Mouse (Mus musculus) heart, adult 11 months (tissue): ENCODE results near the gene Ntrk3.

Source experiments
- DNase-seq: peaks from one replicate; pipeline ENCODE4 v3.0.0; 2022

Ntrk3 gene

DNA sequence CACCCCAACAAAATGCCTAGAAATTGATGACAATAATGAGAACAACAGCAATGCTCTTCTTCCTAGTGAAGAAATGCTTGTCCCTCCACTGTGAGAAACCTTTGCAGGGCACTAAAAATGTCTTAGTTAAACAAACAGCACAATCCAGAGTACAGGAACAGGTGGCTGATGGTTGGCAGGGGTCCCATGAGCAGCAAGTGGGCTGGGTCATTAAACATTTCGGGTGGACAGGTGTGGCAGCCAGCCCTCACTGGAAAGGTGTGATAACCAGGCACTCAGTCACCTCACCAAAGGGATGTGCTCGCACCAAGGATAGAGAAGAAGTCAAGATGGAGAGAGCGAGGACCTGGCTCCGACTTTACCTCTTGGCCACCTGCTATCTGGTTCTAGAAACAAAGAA lies 306.2 kb downstream of the Ntrk3 start:
- DNase-seq, result no peak

DNA sequence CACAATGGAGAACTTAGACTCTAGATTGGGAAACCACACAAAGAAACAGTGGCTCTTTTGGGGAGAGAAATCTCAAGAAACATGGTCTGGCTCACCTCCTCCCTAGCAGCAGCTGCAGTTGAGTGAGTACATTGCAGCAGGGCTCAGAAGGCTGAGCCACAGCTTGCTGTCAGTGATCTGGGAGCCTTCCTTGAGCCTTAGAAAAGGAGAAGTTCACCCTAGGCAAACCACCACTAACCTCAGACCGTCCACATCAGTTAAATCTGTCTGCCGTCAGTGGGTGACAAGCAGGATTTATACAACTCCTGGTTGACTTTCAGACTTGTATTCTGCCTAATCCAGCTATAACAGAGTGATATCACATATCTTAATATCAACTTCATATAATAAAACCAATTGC lies 325.6 kb downstream of the Ntrk3 start:
- DNase-seq, result no peak

DNA sequence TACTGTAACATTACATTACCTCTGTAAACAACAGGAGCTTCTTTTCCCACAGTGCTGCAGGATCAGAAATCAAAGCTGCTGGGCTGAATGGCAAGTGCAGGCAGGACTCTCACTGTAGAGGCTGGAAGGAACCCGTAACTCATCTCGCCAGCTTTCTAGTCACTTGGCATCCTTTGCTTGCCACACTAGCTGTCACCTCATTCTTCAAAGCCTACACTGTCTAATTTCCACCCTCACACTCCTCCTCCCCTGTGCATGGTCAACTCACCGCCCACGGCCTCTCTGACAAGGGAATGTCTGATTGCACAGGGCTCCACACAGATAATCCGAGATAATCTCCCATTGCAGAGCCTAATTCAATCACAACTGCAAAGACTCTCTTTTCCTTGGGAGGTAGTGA lies 327.8 kb downstream of the Ntrk3 start:
- no peak for DNase-seq

DNA sequence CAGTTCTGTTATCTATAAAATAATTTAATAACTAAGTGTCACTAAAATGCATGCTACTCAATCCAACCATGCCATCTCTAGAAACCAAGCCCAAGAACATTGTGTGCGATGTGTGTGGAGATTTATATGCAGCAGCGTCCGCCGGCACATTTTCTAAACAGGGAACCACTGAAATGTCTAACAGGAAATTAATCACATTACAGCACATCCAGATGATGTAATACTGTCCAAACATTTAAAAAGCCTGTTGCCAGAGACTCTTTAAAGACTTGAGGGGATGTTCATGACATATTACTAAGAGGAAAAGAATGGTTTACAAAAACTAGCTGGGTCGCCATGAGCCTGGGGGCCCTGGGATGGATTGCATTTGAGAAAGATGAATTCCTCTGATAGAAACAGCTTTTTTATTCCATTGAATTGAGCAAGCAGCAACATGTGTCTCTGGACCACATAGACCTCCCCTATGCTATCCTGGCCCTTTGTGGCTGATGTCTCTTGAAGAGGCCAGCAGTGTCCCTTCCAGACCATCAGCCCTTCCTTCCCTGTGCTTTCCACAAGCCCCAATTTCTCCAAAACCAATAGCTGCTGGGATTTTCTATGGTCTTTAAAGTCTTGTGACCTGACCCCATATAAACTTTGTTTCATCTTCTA lies 331.0 kb downstream of the Ntrk3 start:
- no peak for DNase-seq

DNA sequence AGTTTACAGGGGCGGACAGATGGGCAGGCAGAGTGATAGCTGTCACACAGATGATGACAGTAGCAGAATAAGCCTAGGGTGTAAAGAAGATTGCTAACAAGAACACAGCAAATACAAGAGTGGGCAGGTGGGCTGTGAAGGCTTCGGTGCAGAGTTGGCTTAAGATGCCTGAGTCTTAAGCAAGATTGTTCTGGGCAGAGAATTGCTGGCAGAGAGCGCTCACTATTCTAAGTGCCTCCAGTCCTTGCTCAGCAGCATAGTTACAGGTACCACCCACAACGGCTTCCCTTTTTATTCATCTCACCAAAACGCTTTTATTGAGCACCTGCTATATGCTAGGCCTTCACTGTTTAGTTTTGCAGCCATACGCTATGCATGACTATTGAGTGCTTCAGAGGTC lies 333.3 kb downstream of the Ntrk3 start:
- DNase-seq, result no peak

DNA sequence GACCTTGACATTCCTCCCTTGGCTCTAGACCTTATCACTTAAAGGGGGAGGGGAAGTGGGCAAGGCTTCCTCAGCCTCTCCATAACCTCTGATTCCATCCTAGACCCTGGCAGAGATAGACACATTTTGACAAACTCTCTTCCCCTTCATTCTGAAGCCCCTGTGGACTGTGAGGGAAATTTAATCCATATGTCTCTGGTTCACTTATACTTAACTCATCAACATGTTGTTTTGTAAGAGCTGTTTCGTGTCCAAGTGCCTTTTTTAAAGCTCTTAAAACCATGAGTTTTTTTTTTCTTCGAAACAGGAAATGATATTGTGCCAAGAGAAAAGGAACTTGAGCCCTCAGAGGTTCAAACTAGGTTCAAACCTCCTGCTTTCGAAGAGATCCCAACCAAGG lies 335.3 kb downstream of the Ntrk3 start:
- no peak for DNase-seq

DNA sequence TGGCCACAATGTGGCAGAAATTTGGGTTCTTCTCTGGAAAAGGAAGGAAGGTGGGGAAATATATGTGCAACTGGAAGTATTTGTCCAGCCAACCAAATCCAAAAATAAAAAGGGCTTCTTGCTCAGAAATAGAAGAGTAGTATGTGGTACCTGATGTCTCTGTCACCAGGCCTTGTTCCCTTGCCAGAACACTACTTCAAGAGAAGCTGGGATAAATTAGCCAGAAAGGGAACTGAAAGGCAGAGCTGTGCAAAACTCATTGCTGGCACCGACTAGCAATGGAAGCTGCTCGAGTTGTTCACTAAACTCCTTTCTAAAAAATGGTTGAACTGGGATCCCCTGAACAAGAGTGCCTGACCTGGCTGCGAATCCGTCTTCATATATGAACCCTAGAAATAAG lies 337.6 kb downstream of the Ntrk3 start:
- DNase-seq, result no peak

DNA sequence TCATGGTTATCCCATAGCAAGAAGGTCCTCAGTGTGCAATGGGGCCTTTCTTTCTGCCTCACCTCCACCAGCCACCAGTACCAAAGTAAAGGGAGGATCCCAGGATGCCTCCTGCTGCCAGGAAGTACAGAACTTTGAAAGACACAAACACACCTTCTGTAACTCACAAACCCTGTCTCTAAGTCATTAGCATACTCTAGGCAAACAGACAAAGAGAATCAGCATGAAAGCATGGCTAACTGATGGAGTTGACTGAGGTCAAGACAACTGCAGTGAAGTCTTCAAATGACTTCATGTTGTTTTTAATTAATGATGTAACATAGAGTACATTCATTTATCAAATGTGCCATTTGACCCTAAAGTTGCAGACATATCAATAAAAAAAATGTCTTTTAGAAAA lies 339.4 kb downstream of the Ntrk3 start:
- DNase-seq, result no peak

DNA sequence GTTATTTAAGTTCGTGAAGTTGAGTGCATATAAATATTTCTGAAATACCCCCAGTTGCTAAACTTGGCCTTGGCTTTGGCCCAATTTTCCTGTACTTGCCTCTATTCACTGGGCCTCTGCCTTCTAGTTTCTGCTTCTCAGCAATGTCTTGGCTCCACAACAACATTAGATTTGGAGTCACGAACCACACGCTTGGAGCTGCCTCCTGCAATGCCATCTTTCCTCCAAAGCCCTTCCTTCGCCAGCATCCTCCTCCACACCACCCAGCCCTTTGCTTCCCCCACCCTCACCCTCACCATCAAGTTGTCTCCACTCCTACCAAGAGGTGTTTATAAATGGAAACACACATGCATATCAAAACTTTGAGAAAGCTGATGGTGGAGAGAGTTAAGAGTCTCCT lies 340.6 kb downstream of the Ntrk3 start:
- DNase-seq, result no peak

DNA sequence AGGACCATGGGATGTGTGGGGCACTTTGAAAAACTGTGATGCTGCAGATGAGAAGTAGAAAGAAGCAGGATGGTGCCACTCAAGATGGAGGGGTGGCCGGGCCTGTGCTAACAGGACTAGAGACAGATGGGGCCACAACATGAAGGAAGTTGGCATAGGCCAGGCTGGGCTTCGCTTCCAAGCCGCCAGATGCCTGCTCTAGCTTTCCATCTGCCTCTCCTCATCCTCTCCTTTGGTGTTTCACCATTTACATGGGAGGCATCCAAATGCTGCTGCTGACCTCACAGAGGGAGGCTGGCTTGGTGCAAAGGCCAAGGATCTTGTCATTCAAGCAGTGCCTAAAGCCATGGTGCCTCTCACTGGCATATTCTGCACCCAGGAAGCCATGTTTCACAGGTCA lies 347.8 kb downstream of the Ntrk3 start:
- peak; percentile 76 for DNase-seq

DNA sequence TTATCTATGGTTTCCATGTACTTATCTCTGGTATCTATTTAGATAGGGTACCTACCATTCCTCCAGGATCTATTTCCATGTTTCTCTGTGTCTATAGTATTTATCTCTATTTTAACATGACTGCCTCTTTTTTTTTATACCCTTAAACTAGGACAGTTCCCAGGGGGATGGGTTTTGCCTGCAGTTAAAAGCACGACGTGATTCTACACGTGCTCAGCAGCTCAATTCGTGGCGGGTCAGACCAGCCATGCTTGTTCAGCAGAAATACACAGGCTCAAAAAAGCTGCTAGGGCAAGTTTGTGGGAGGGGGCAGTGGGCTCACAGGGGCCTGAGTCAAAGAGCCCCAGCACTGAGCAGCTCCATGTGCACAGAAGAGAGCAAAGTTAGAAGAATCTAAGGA lies 349.7 kb downstream of the Ntrk3 start:
- peak; percentile 87 for DNase-seq

DNA sequence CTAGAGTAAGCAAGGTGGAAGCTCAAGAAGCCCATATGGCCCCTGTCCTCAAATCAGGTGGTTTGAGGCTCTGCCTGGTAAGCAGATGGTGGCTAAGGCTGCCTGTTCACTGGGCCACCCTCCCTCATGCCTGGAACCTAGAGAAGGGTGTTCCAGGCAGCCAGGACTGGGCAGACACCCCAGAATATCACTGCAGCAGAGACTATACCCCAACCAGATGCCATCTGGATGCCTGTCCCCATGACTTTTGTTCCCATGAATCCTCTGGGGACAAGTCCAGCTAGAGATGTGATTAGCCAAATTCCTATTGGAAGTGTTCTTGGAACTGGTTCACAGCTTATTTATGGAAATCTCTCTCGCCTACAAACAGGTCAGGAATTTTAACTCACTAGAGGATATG lies 351.8 kb downstream of the Ntrk3 start:
- peak; percentile 96 for DNase-seq

DNA sequence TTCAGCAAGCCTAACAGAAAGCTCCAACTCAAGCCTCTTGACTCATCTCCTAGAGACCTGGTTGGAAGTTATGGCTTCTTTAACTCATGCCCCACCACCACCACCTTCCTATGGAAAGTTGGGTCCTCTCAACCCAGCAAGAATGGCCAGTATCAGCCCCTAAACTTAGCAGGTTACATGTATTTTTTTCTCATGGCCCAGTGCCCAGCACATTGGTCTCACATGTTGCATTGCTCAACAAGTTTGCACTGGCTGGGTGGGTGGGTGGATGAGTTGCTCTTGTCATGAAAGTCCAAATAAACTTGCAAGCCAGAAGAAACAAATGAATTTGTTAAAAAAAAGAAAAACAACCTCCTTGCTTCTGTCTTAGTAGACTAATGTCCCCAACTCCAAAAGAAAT lies 353.7 kb downstream of the Ntrk3 start:
- DNase-seq, result peak; percentile 94

DNA sequence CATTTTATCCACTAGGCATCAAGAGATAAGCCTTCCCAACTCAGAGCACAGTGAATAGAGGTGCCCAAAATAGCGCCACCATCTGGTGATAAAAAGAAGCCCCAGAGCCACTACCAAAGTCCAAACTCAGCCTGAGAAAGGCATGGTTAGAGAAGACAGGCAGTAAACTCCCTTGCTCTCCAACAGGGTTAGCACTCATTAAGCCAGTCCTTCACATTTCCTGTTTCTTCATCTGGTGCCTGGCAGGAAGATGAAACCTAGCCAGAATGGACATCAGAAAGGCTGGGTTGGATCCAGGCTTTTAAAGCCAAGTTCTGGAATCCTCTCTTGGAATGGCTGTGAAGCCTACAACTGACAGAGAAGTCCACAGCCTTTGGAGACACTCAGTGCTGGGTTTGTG lies 355.7 kb downstream of the Ntrk3 start:
- peak; percentile 88 for DNase-seq

DNA sequence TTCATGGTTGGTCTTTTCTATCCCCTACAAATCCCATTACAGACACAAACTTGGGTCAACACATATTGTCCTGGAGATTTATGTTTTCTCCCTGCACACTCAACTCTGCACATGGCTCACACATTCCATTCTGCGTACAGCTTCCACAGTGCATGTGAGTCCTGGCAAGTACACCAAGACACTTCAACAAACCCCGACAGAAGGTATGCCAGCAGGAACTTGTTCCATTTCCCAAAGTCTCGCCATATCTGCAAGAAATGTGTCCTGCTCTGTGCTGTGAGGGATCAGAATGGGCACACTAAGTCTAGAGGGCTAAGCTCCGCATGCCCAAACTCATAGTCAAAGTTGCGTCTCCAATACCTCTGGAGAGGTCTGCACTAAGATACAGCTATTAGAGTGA lies 358.0 kb downstream of the Ntrk3 start:
- peak; percentile 56 for DNase-seq

DNA sequence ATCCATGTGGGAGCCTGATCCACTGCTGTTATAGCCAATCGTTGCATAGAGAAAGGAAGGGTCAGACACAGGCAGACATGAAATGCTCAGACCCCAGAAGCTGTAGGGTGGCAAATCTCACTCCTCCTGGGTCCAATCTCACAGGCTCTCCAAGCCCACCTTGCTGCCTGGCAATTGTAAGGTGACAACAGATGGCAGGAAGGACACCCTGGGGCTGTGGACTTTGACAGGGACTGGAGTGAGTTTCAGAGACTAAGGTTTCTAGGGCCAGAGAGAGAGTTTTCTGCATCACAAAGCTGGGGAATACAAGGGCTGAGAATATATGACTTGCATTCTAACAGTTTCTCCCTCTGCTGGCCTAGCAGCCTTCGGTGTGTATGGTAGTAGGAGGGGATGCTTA lies 359.5 kb downstream of the Ntrk3 start:
- DNase-seq, result peak; percentile 46

DNA sequence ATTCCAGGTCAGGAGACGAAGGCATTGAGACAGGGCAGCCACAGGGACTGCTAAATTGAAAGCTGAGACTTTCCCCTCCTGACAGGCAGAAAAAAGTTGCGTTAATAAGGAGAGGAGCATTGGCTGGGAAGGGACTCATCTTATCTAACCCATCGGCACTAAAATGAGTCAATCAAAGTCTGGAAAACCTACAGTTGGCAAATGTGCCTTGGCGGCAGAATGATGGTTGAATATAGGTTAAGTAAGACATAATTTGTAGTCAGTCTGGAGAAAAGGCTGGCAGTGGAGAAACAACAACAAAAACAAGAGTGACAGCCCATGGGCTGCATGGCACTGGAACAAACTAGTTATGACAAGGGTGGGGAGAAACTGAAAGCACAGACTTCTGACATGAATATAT lies 360.9 kb downstream of the Ntrk3 start:
- DNase-seq, result no peak

DNA sequence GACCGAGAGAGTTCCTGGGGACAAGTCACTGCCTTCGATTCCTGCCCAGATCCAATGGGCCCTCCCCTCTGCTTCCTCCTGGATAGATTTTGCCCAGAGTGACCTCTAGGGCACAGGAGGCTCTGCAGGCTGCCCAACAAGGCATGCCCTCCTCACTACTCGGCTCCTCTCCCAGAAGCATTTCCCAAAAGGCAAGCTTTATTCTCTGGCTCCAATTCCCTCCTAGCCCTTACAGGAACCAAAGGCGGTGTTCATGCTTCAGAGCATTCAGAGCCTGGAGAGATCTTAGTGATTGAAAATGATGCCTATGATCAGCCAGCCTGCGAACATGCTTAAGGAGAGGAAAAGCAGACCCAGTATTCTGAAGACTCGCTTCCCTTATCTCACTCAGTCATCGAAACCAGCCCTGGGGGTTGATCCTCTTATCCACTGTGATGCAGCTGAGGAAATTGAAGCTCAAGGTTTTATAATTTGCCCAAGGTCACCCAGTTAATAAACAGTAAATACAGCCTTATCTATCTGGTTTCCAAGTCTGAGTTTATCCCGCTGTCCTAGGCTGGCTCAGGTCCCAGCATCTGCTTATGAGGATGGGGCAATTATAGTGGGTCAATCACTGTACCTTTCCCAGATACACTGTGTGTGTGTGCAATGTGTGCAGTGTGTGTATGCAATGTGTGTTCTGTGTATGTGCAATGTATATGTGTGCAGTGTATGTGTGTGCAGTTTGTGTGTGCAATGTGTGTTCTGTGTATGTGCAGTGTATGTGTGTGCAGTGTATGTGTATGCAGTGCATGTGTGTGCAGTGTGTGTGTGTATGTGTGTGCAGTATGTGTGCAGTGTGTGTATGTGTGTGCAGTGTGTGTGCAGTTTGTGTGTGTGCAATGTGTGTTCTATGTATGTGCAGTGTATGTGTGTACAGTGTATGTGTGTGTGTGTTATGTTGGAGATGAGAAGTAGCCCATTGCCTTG lies 376.2 kb downstream of the Ntrk3 start:
- DNase-seq, result peak; percentile 58

DNA sequence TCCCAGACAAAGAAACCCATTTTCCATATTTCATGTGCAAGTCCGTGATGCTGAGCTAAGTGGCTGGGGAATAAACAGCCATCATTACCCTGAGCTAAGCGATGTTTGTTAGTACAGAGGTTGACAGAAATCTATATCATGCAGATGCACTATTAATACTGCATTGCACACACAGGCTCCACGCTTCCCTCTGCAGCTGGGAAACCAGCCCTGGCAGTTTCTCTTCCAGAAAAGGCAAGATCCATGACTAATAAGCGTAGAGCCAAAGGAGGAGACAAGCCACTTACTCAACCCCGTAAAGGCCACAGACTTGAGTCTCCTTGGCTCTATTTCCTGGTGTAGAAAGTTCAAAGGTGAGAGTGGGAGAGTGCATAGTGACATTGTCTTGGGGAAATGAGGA lies 390.3 kb downstream of the Ntrk3 start:
- peak; percentile 65 for DNase-seq

DNA sequence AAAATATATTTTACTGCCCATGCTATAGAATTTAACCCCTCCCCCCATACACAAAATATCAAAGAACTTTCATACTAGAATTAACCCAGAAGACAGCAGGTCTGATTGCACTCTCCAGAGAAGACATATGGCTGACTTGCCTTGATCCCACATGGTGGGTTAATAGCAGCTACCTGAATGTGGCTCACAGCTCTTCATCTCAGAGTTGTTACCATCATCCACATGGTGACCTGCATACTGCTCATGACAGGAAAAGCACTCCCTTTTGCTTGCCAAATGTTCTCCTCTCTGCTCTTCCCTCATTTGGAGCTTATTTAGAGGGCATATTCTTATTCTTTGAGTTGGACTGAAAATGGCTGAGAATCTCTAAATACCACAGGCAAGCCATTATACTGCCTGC lies 404.4 kb downstream of the Ntrk3 start:
- no peak for DNase-seq

DNA sequence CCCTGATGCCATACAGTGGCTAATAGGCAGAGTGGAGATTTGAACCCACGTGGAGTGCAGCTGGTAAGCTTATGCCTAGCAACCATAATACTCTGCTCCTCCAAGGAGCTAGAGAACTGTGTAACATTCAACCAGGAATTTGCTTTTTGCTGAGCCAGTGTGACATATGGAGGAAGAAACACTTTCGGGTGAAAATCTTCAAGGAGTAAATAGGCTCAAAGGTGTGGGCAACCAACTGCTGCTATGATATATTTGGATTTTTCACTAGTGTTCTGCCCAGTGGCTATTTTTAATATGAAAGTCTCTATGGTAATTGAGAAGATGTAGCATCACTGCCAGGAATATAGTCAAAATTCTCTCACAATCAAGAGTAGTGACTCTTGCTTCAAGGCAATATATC lies 409.5 kb downstream of the Ntrk3 start:
- no peak for DNase-seq

DNA sequence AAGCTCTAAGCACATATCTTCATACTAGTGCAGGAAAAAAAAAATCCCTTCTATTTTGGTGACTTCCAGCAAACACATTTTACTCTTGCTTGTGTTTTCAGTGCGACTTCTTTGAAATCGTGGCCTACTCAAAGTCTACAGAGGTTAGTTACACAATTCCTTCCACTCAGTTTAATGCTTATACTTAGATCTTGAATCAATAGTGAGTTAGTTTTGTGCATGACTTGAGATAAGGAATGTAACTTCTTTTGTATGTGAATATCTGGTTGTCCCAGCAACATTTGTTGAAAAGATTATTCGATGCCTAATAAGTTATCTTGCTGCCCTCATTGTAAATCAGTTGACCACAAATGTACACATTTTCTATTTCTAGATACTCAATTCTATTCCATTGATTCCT lies 411.6 kb downstream of the Ntrk3 start:
- no peak for DNase-seq

DNA sequence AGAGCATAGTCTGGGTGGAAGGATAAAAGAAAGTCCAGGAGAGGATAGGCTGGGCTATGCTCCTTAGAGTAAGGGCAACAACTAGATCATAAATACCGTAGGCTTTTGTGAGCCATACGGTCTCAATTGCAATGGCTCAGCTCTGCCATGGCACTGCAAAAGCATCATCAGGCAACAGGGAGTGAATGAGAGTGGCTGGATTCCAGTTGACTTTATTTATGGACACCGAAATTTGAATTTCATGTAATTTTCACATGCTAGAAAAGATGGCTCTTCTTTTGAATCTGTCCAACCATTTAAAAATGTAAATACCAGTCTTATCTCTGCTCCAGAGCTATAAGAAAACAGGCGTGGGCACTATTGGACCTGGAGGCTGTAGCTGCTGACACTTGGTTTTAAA lies 419.2 kb downstream of the Ntrk3 start:
- peak; percentile 46 for DNase-seq

DNA sequence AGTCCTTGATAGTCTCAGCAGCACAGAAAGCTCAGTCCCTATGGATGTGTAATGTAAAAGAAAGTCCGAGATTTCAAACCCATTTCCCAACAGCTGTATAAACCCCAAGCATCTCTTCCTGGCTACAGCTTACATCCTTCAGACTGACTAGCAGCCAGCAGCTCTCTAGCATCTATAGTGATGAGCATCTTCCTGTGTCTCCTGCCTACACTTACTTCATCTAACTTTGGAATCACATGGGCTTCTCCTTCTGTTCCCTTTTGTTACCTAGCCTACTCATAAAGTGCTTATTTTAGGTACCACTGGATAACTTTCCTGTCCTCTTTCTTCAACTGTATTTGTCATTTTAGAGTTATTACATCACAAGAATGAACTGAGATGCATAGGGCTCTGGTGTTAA lies 432.0 kb downstream of the Ntrk3 start:
- DNase-seq, result no peak

DNA sequence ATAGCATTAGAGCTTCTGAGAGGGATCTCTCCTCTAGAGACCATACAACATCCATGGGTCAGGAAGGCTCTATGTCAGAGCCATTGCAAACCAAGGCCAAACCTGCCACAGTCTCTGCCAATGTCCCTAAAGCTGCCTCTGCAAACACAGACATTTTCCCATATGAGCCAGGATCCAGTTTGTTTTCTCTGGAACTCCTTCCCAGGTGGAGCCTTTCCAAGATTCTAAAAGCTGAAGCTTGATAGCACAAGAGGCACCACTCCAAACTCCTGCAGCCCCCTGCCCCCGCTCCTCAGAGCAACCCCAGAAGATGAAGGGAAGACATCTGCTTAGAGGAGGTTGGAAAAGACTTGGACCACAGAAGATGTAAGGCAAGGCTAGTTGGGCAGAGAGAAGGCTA lies 432.8 kb downstream of the Ntrk3 start:
- peak; percentile 87 for DNase-seq
